Mouse (Mus musculus): Measurements from ENCODE around the gene Cpa4.

GRCm38 (mm10) chr6:30591851-30592404 lies 23.8 kb downstream of the Cpa4 start:
- TF ChIP-seq CTCF (IDR thresholded peaks at IDR 0.05; ENCODE audit: low read depth) (no peak), EP300 (IDR thresholded peaks at IDR 0.05; ENCODE audit: low read depth) (no peak)
